Mouse (Mus musculus) thymus, adult 2 months (tissue): ENCODE results near the gene Golga2.

Experiments
- CTCF ChIP-seq: fragments of 200-500 bp; IDR thresholded peaks from 2 replicates; pipeline ENCODE4 v1.5.1; 2012; ENCODE audit warnings: mild to moderate bottlenecking, control low read depth, low read length, moderate library complexity, borderline replicate concordance; ENCODE audit not compliant: control insufficient read depth, poor library complexity, insufficient read depth; ENCODE audit errors: extremely low read depth
- POLR2A ChIP-seq: fragments of 200-500 bp; IDR thresholded peaks from 2 replicates; pipeline ENCODE4 v1.6.1; 2012; ENCODE audit warnings: mild to moderate bottlenecking, low read length, control low read depth, moderate library complexity; ENCODE audit not compliant: control insufficient read depth, poor library complexity, insufficient read depth; ENCODE audit errors: extremely low read depth

DNA sequence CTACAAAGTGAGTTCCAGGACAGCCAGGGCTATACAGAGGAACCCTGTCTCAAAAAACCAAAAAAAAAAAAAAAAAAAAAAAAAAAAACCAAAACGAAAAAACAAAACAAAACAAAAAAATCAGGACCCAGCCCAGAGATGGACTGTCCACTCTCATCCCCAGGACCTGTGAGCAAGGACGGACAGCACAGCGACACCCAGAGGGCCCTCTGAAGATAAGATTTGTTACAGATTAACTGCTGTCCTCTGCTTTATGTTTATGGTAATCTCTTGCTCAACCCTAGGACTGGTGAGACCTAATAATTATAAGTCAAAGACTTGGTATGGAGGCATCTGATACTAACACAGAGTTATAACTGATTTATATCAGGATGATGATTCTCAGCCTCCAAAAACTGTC is 11.4 kb upstream of the Golga2 start:
- no peak for TF ChIP-seq CTCF
- TF ChIP-seq POLR2A: no peak
